Comparison of ENCODE assay signal across 8 mouse cellular contexts in genomic region chr19:43525566-43525965, GRCm38 (mm10). TPM values are rescaled to one million over a fixed set of nuclear protein-coding genes. Genes with fewer than 3 reads are reported as not detected.
DNase-seq lines count a peak whose midpoint lies in the region; ATAC-seq lines count a peak whose summit lies in the region.

No protein-coding gene starts in this region.

- H3K36me3 ChIP-seq in kidney, embryonic 16.5 days (ENCODE audit: insufficient read depth, low read length) = no peaks in the 10 kb centered on the region
- H3K36me3 ChIP-seq in embryonic facial prominence, embryonic 14.5 days (ENCODE audit: control insufficient read depth, insufficient read depth, low read length) = no peaks in the 10 kb centered on the region
- H3K36me3 ChIP-seq in hindbrain, embryonic 14.5 days (replicated peaks; ENCODE audit: control insufficient read depth, insufficient read depth) = no peaks in the 10 kb centered on the region
- H3K36me3 ChIP-seq in midbrain, embryonic 13.5 days = no peaks in the 10 kb centered on the region

- DNase-seq in kidney, postnatal 4 days = no peak
- DNase-seq in embryonic facial prominence, embryonic 14.5 days (ENCODE audit: low spot score) = no peak
- DNase-seq in hindbrain, embryonic 14.5 days (ENCODE audit: low spot score) = no peak
- no peak for DNase-seq in layer of hippocampus, adult 9-10 months (ENCODE audit: low spot score)
- no peak for DNase-seq in urinary bladder, postnatal 25 days (ENCODE audit: low spot score)
- DNase-seq in thymus, postnatal 0 days (ENCODE audit: low spot score) = no peak

- peak overlapping the region; percentile 70; the same call in 1 of the 2 replicates for H3K9ac ChIP-seq in kidney, embryonic 16.5 days (replicated peaks; ENCODE audit: low read length)
- H3K9ac ChIP-seq in embryonic facial prominence, embryonic 14.5 days (ENCODE audit: low read depth, low read length) = no peak overlapping the region
- no peak overlapping the region; the same call in 1 of the 2 replicates for H3K9ac ChIP-seq in hindbrain, embryonic 14.5 days
- no peak overlapping the region; the same call in 1 of the 2 replicates for H3K9ac ChIP-seq in midbrain, embryonic 13.5 days (replicated peaks)

- no peak for ATAC-seq in kidney, embryonic 16.5 days (ENCODE audit: low FRiP score, low TSS enrichment)
- no peak for ATAC-seq in embryonic facial prominence, embryonic 14.5 days (ENCODE audit: low read depth)
- ATAC-seq in hindbrain, embryonic 14.5 days (ENCODE audit: low FRiP score) = no peak
- no peak for ATAC-seq in midbrain, embryonic 13.5 days

- H3K9me3 ChIP-seq in kidney, embryonic 16.5 days (ENCODE audit: low read length) = no peaks in the 10 kb centered on the region
- no peaks in the 10 kb centered on the region for H3K9me3 ChIP-seq in embryonic facial prominence, embryonic 14.5 days (ENCODE audit: control insufficient read depth, low read length)
- H3K9me3 ChIP-seq in hindbrain, embryonic 14.5 days (ENCODE audit: control insufficient read depth, low read length) = no peaks in the 10 kb centered on the region
- no peaks in the 10 kb centered on the region for H3K9me3 ChIP-seq in midbrain, embryonic 13.5 days

- 80% methylated on average over 7 of the region's 7 CpGs for WGBS in kidney, embryonic 16.5 days
- WGBS in embryonic facial prominence, embryonic 14.5 days = 91% methylated on average over 7 of the region's 7 CpGs
- 94% methylated on average over 7 of the region's 7 CpGs for WGBS in hindbrain, embryonic 14.5 days
- 95% methylated on average over 7 of the region's 7 CpGs for WGBS in midbrain, embryonic 13.5 days

- H3K27me3 ChIP-seq in kidney, embryonic 16.5 days (ENCODE audit: insufficient read depth, low read length) = no peaks in the 10 kb centered on the region
- no peaks in the 10 kb centered on the region for H3K27me3 ChIP-seq in embryonic facial prominence, embryonic 14.5 days (replicated peaks; ENCODE audit: control insufficient read depth, insufficient read depth, low read length)
- no peaks in the 10 kb centered on the region for H3K27me3 ChIP-seq in hindbrain, embryonic 14.5 days (ENCODE audit: control insufficient read depth, insufficient read depth, low read length)
- peaks cover 17% of the 10 kb centered on the region; the same call in 1 of the 2 replicates for H3K27me3 ChIP-seq in midbrain, embryonic 13.5 days

- no peak overlapping the region for H3K27ac ChIP-seq in kidney, embryonic 16.5 days (ENCODE audit: low read length)
- H3K27ac ChIP-seq in embryonic facial prominence, embryonic 14.5 days (replicated peaks; ENCODE audit: low read depth, low read length) = no peak overlapping the region
- H3K27ac ChIP-seq in hindbrain, embryonic 14.5 days = no peak overlapping the region
- H3K27ac ChIP-seq in midbrain, embryonic 13.5 days = no peak overlapping the region

- 0 out of 2 replicates have a peak overlapping the region, but pooled peaks have one; percentile 75 for H3K4me2 ChIP-seq in kidney, embryonic 16.5 days (replicated peaks; ENCODE audit: low read depth, low read length)
- H3K4me2 ChIP-seq in embryonic facial prominence, embryonic 14.5 days (ENCODE audit: low read depth, low read length) = peak overlapping the region; percentile 91; the same call in 1 of the 2 replicates
- H3K4me2 ChIP-seq in hindbrain, embryonic 14.5 days (replicated peaks) = peak overlapping the region; percentile 67
- peak overlapping the region; percentile 76 for H3K4me2 ChIP-seq in midbrain, embryonic 13.5 days (replicated peaks)

- no peak overlapping the region for H3K4me3 ChIP-seq in kidney, embryonic 16.5 days (ENCODE audit: low read length)
- H3K4me3 ChIP-seq in embryonic facial prominence, embryonic 14.5 days (ENCODE audit: low read depth, low read length) = no peak overlapping the region
- no peak overlapping the region for H3K4me3 ChIP-seq in hindbrain, embryonic 14.5 days (replicated peaks; ENCODE audit: low read length)
- H3K4me3 ChIP-seq in midbrain, embryonic 13.5 days (replicated peaks) = peak overlapping the region; percentile 64; the same call in 1 of the 2 replicates

- H3K4me1 ChIP-seq in kidney, embryonic 16.5 days (ENCODE audit: insufficient read depth, low read length) = peaks cover 34% of the 10 kb centered on the region
- H3K4me1 ChIP-seq in embryonic facial prominence, embryonic 14.5 days (ENCODE audit: control insufficient read depth, insufficient read depth, low read length) = peaks cover 14% of the 10 kb centered on the region
- H3K4me1 ChIP-seq in hindbrain, embryonic 14.5 days (replicated peaks; ENCODE audit: control insufficient read depth, insufficient read depth, low read length) = peaks cover 35% of the 10 kb centered on the region
- peaks cover 41% of the 10 kb centered on the region for H3K4me1 ChIP-seq in midbrain, embryonic 13.5 days (replicated peaks)

RNA-seq across cellular contexts. Expression of gene Got1, which starts 1.2 kb away (rescaled TPM):
- 65.9 and 69.1 TPM in 2 replicates for polyA plus RNA-seq in kidney, embryonic 16.5 days (2015; fragmentation: Nextera tagmentation; extraction: Ambion mirVana)
- 33.1 and 34.4 TPM in 2 replicates for polyA plus RNA-seq in embryonic facial prominence, embryonic 14.5 days (2014; fragmentation: Nextera tagmentation; extraction: Ambion mirVana)
- 81.7 and 91.6 TPM in 2 replicates for polyA plus RNA-seq in hindbrain, embryonic 14.5 days (2014; fragmentation: Nextera tagmentation; extraction: Ambion mirVana)
- 67.3 and 73.2 TPM in 2 replicates for polyA plus RNA-seq in midbrain, embryonic 13.5 days (2015; fragmentation: Nextera tagmentation; extraction: Ambion mirVana)
- polyA plus RNA-seq in thymus, postnatal 0 days (2015; fragmentation: Nextera tagmentation; extraction: Ambion mirVana) = 62.8 and 63.2 TPM in 2 replicates
